Mouse (Mus musculus): Measurements from ENCODE around the gene Hook2. TPM values are rescaled to one million over a fixed set of nuclear protein-coding genes. Genes with fewer than 3 reads are reported as not detected.

The Hook2 gene
- polyA plus RNA-seq, 1 experiment from 2014 or later, result 11.8 TPM

DNA sequence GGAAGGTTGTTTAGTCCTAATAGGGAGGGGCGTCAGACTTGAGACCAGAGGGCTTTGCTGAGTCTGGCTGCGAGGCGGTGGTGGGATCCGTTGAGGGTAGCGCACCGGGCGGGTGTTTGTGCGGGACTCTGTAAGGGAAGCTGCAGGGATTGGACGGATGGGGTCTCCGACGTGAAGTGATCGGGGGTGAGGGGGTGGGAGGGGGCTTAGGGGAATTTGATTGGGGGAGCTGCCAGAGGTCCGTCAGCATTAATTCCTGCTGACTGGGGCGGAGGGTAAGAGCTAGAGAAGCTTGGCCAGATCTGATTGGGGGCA, 46.9 kb downstream of the Hook2 start:
- peak overlapping the region; percentile 80 for H3K4me3 ChIP-seq (ENCODE audit: low read depth, low read length)
- peaks cover 21% of the 10 kb centered on the region for H3K4me1 ChIP-seq (ENCODE audit: control insufficient read depth, insufficient read depth, low read length)
- H3K4me2 ChIP-seq, result peak overlapping the region; percentile 64
- under 1% methylated on average over 14 of the region's 14 CpGs for WGBS
- no peaks in the 10 kb centered on the region for H3K27me3 ChIP-seq (ENCODE audit: control insufficient read depth, insufficient read depth, low read length)
- DNase-seq (ENCODE audit: low spot score, missing footprints), result no peak
- peak overlapping the region; percentile 99 for H3K27ac ChIP-seq (ENCODE audit: low read depth, low read length)
- no peaks in the 10 kb centered on the region for H3K9me3 ChIP-seq (ENCODE audit: control insufficient read depth, low read length)
- ATAC-seq (ENCODE audit: low FRiP score), result peak; percentile 75
- H3K36me3 ChIP-seq (ENCODE audit: control insufficient read depth, insufficient read depth, low read length), result peaks cover 10% of the 10 kb centered on the region; the same call in 1 of the 2 replicates
- H3K9ac ChIP-seq (ENCODE audit: low read length), result peak overlapping the region; percentile 76

DNA sequence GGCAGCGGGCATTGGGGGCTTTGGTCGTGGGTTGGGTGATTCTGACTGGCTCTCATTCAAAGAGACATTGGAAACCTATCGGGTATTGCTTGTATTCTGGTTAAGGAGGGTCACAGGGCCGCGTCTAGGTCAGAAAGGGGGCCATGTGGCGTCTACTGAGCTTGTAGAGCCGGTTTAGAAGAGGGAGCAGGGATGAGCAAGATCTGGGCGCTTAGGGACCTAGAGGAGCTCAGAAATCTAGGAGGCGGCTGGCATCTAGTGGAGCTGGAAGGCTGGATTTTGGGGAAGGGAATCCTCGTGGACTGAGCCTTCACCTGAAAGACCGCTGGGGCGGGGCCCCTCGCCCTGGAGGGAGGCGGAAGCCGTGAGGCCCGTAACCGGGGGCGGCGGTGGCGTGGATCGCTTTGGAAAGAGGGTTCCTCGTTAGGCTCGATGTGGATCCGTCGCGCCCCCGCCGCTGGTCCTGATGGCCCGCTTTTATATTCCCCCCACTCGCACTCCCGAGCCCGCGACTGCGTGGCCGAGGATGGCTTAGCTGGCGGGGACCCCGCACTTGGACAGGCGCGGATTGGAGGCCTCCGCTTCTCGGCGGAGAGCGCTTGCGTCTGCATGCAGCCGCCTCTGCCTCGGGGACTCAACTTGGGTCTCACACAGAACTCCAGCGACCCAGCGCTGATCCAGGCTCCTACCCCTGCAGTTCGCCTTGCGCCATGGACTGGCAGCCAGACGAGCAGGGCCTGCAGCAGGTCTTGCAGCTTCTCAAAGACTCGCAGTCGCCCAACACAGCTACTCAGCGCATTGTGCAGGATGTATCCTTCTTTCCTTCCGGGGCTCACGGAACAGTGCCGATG, 47.5 kb downstream of the Hook2 start:
- peak overlapping the region; percentile 76 for H3K9ac ChIP-seq (ENCODE audit: low read length)
- peak overlapping the region; percentile 64 for H3K4me2 ChIP-seq
- H3K36me3 ChIP-seq (ENCODE audit: control insufficient read depth, insufficient read depth, low read length), result peaks cover 11% of the 10 kb centered on the region; the same call in 1 of the 2 replicates
- no peaks in the 10 kb centered on the region for H3K9me3 ChIP-seq (ENCODE audit: control insufficient read depth, low read length)
- ATAC-seq (ENCODE audit: low FRiP score) (peak; percentile 20), DNase-seq (ENCODE audit: low spot score, missing footprints) (peak; percentile 95)
- no peaks in the 10 kb centered on the region for H3K27me3 ChIP-seq (ENCODE audit: control insufficient read depth, insufficient read depth, low read length)
- peaks cover 21% of the 10 kb centered on the region for H3K4me1 ChIP-seq (ENCODE audit: control insufficient read depth, insufficient read depth, low read length)
- peak overlapping the region; percentile 99 for H3K27ac ChIP-seq (ENCODE audit: low read depth, low read length)
- H3K4me3 ChIP-seq (ENCODE audit: low read depth, low read length), result peak overlapping the region; percentile 80
- WGBS, result 1% methylated on average over 56 of the region's 57 CpGs

DNA sequence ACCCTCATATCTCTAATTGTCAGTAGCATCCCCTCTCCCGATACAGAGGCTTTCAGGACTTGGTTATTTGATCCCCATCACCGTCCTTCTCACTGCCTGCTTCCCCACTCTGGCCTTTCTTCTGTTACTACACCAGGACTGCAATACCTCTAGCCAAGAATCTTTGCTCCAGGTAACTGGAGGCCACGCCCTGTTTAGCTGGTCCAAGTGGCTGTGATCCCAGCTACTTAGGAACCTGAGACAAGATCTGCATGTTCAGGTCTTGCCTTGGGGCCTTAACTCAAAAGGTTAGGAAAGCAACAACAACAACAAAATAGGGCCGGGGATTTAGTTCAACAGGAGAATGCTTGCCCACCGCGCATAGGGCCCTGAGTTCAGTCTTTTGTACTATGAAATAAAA, 53.2 kb downstream of the Hook2 start:
- no peak for DNase-seq (ENCODE audit: low spot score, missing footprints)
- Histone ChIP-seq H3K4me2 (no peak overlapping the region), H3K36me3 (ENCODE audit: control insufficient read depth, insufficient read depth, low read length) (peaks cover 23% of the 10 kb centered on the region; the same call in 1 of the 2 replicates), H3K4me1 (ENCODE audit: control insufficient read depth, insufficient read depth, low read length) (peaks cover 4% of the 10 kb centered on the region), H3K4me3 (ENCODE audit: low read depth, low read length) (no peak overlapping the region), H3K9me3 (ENCODE audit: control insufficient read depth, low read length) (no peaks in the 10 kb centered on the region), H3K9ac (ENCODE audit: low read length) (no peak overlapping the region), H3K27me3 (ENCODE audit: control insufficient read depth, insufficient read depth, low read length) (no peaks in the 10 kb centered on the region), H3K27ac (ENCODE audit: low read depth, low read length) (no peak overlapping the region)
- WGBS, result 90% methylated on average over 6 of the region's 6 CpGs
- no peak for ATAC-seq (ENCODE audit: low FRiP score)

Other genes with a start within 250 kb of the Hook2 start
- gene Nfix, start 190.3 kb upstream of the Hook2 start, polyA plus RNA-seq (2014; fragmentation: Nextera tagmentation; extraction: Ambion mirVana), result 2.2 and 2.5 TPM in 2 replicates
- gene Dand5, start 167.8 kb upstream of the Hook2 start, polyA plus RNA-seq (2014; fragmentation: Nextera tagmentation; extraction: Ambion mirVana), result 3.9 and 4.6 TPM in 2 replicates
- 37.3 and 37.8 TPM in 2 replicates for gene Gadd45gip1, start 159.1 kb upstream of the Hook2 start, polyA plus RNA-seq (2014; fragmentation: Nextera tagmentation; extraction: Ambion mirVana)
- 87.7 and 100 TPM in 2 replicates for gene Rad23a, start 149.9 kb upstream of the Hook2 start, polyA plus RNA-seq (2014; fragmentation: Nextera tagmentation; extraction: Ambion mirVana)
- gene Calr, start 143.7 kb upstream of the Hook2 start, polyA plus RNA-seq (2014; fragmentation: Nextera tagmentation; extraction: Ambion mirVana), result 708 and 747 TPM in 2 replicates
- 77.4 and 84.4 TPM in 2 replicates for gene Farsa, start 133.6 kb upstream of the Hook2 start, polyA plus RNA-seq (2014; fragmentation: Nextera tagmentation; extraction: Ambion mirVana)
- gene Syce2, start 118.5 kb upstream of the Hook2 start, polyA plus RNA-seq (2014; fragmentation: Nextera tagmentation; extraction: Ambion mirVana), result 53.2 and 58.8 TPM in 2 replicates
- gene Gcdh, start 96.7 kb upstream of the Hook2 start, polyA plus RNA-seq (2014; fragmentation: Nextera tagmentation; extraction: Ambion mirVana), result 24.6 and 31.8 TPM in 2 replicates
- gene Klf1, start 88.7 kb upstream of the Hook2 start, polyA plus RNA-seq (2014; fragmentation: Nextera tagmentation; extraction: Ambion mirVana), result 13.7 and 14.4 TPM in 2 replicates
- 4.3 and 4.6 TPM in 2 replicates for gene Dnase2a, start 82.0 kb upstream of the Hook2 start, polyA plus RNA-seq (2014; fragmentation: Nextera tagmentation; extraction: Ambion mirVana)
- 8.8 and 10.2 TPM in 2 replicates for gene Mast1, start 53.2 kb upstream of the Hook2 start, polyA plus RNA-seq (2014; fragmentation: Nextera tagmentation; extraction: Ambion mirVana)
- 0.15 TPM in 1 of 2 replicates, not detected in the other for gene Rtbdn, start 43.6 kb upstream of the Hook2 start, polyA plus RNA-seq (2014; fragmentation: Nextera tagmentation; extraction: Ambion mirVana)
- gene Gm49661, start 21.2 kb upstream of the Hook2 start, polyA plus RNA-seq (2014; fragmentation: Nextera tagmentation; extraction: Ambion mirVana), result not detected in 2 replicates
- 1,298 and 1,349 TPM in 2 replicates for gene Prdx2, start 21.0 kb upstream of the Hook2 start, polyA plus RNA-seq (2014; fragmentation: Nextera tagmentation; extraction: Ambion mirVana)
- 113 and 121 TPM in 2 replicates for gene Rnaseh2a, start 20.8 kb upstream of the Hook2 start, polyA plus RNA-seq (2014; fragmentation: Nextera tagmentation; extraction: Ambion mirVana)
- gene Junb, start 11.9 kb upstream of the Hook2 start, polyA plus RNA-seq (2014; fragmentation: Nextera tagmentation; extraction: Ambion mirVana), result 3.4 and 4.5 TPM in 2 replicates
- not detected in 2 replicates for gene Best2, start 23.9 kb downstream of the Hook2 start, polyA plus RNA-seq (2014; fragmentation: Nextera tagmentation; extraction: Ambion mirVana)
- 129 TPM in 2 replicates for gene Asna1, start 34.7 kb downstream of the Hook2 start, polyA plus RNA-seq (2014; fragmentation: Nextera tagmentation; extraction: Ambion mirVana)
- 164 and 180 TPM in 2 replicates for gene Trir, start 36.2 kb downstream of the Hook2 start, polyA plus RNA-seq (2014; fragmentation: Nextera tagmentation; extraction: Ambion mirVana)
- gene Tnpo2, start 46.3 kb downstream of the Hook2 start, polyA plus RNA-seq (2014; fragmentation: Nextera tagmentation; extraction: Ambion mirVana), result 19.5 and 19.9 TPM in 2 replicates
- gene Fbxw9, start 69.5 kb downstream of the Hook2 start, polyA plus RNA-seq (2014; fragmentation: Nextera tagmentation; extraction: Ambion mirVana), result 22.4 and 25.8 TPM in 2 replicates
- gene Gm5741, start 77.4 kb downstream of the Hook2 start, polyA plus RNA-seq (2014; fragmentation: Nextera tagmentation; extraction: Ambion mirVana), result 0.53 TPM in 1 of 2 replicates, not detected in the other
- 65.5 and 66.8 TPM in 2 replicates for gene Dhps, start 81.2 kb downstream of the Hook2 start, polyA plus RNA-seq (2014; fragmentation: Nextera tagmentation; extraction: Ambion mirVana)
- gene Wdr83os, start 90.1 kb downstream of the Hook2 start, polyA plus RNA-seq (2014; fragmentation: Nextera tagmentation; extraction: Ambion mirVana), result 120 and 135 TPM in 2 replicates
- 54.3 and 56.1 TPM in 2 replicates for gene Wdr83, start 90.7 kb downstream of the Hook2 start, polyA plus RNA-seq (2014; fragmentation: Nextera tagmentation; extraction: Ambion mirVana)
- 15.7 and 16.9 TPM in 2 replicates for gene Man2b1, start 92.7 kb downstream of the Hook2 start, polyA plus RNA-seq (2014; fragmentation: Nextera tagmentation; extraction: Ambion mirVana)
- gene Zfp791, start 132.5 kb downstream of the Hook2 start, polyA plus RNA-seq (2014; fragmentation: Nextera tagmentation; extraction: Ambion mirVana), result 1.3 and 1.5 TPM in 2 replicates
- not detected in 2 replicates for gene Cks1brt, start 161.3 kb downstream of the Hook2 start, polyA plus RNA-seq (2014; fragmentation: Nextera tagmentation; extraction: Ambion mirVana)
- not detected in 2 replicates for gene Olfr371, start 235.4 kb downstream of the Hook2 start, polyA plus RNA-seq (2014; fragmentation: Nextera tagmentation; extraction: Ambion mirVana)

Data from midbrain, embryonic 11.5 days (tissue).